Mouse (Mus musculus): ENCODE measurements around the gene Ush2a. TPM values are rescaled to one million over a fixed set of nuclear protein-coding genes. Genes with fewer than 3 reads are reported as not detected.

Gene Ush2a
- total and polyA plus RNA-seq, 3 experiments: 0.11 TPM; not detected in 2

DNA sequence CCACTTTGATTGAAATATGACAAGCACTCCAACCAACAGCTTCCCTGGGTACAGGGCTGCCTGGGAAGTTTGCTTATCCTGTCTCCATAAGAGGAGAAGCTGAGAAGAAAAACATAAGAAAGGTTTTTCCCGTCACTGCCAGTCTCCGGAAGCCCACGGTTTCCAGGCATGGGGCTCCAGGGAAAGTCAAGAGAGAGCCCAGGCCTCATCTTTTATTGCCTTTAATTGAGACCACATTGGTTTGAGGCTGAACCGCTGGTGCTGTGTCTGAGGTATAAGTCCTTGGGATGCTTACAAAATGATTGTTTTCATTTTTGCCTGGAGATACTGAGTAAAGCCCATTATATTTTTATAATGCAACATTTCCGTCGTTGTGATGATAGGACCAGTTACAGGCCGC lies 511.8 kb downstream of the Ush2a start:
- no peak overlapping the region for H3K4me3 ChIP-seq (ENCODE audit: low read depth, low read length)
- TF ChIP-seq POLR2AphosphoS5 (IDR thresholded peaks at IDR 0.05; ENCODE audit: insufficient replicate concordance, low read depth, low read length) (no peak), TAL1 (conservative IDR thresholded peaks at IDR 0.05; ENCODE audit: low read depth, low read length) (no peak), CTCF (IDR thresholded peaks at IDR 0.05; ENCODE audit: low read depth, low read length) (no peak), GATA2 (IDR thresholded peaks at IDR 0.05; ENCODE audit: borderline replicate concordance, low read depth, low read length) (no peak), GATA1 (IDR thresholded peaks at IDR 0.05; ENCODE audit: borderline replicate concordance, low read length) (no peak)
- H3K27me3 ChIP-seq (ENCODE audit: insufficient read depth, low read length): no peaks in the 10 kb centered on the region
- no peak for ATAC-seq (ENCODE audit: extremely low read depth, insufficient number of reproducible peaks, low FRiP score, poor library complexity, severe bottlenecking)
- no peaks in the 10 kb centered on the region for H3K4me1 ChIP-seq (ENCODE audit: insufficient read depth, low read depth, low read length)
- peaks cover 62% of the 10 kb centered on the region for H3K9me3 ChIP-seq (replicated peaks)
- DNase-seq (ENCODE audit: low spot score): no peak
- H3K36me3 ChIP-seq (replicated peaks): no peaks in the 10 kb centered on the region

- Histone ChIP-seq H3K27me3 (ENCODE audit: insufficient read depth, low read length) (no peaks in the 10 kb centered on the region), H3K4me3 (ENCODE audit: low read depth, low read length) (no peak overlapping the region), H3K9me3 (replicated peaks) (peaks cover 69% of the 10 kb centered on the region), H3K4me1 (ENCODE audit: insufficient read depth, low read depth, low read length) (no peaks in the 10 kb centered on the region), H3K36me3 (replicated peaks) (no peaks in the 10 kb centered on the region)
- ATAC-seq (ENCODE audit: extremely low read depth, insufficient number of reproducible peaks, low FRiP score, poor library complexity, severe bottlenecking) (no peak), DNase-seq (ENCODE audit: low spot score) (no peak)
- TF ChIP-seq GATA1 (IDR thresholded peaks at IDR 0.05; ENCODE audit: borderline replicate concordance, low read length) (no peak), GATA2 (IDR thresholded peaks at IDR 0.05; ENCODE audit: borderline replicate concordance, low read depth, low read length) (no peak), TAL1 (conservative IDR thresholded peaks at IDR 0.05; ENCODE audit: low read depth, low read length) (no peak), POLR2AphosphoS5 (IDR thresholded peaks at IDR 0.05; ENCODE audit: insufficient replicate concordance, low read depth, low read length) (no peak), CTCF (IDR thresholded peaks at IDR 0.05; ENCODE audit: low read depth, low read length) (no peak)
These were observed 515.8 kb downstream of the Ush2a start for GRCm38 (mm10) chr1:188777556-188778161.

DNA sequence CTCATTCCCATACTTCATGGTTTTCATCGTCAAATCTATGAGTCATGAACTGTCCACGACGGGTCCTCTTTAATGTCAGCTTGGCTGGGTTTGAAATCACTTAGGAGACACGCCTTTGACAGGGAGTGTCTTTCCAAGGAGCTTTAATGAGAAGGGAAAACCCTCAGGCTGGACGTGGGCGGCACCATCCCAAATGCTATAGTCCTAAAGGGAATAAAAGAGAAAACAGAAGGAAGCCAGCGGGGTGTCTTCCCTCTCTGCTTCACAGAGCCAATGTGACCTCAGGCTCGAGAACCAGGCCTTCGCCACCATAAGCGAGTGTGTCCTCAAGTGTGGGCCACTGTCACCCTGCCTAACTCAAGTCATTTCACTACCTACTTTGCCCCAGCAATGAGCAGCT lies 523.2 kb downstream of the Ush2a start:
- no peaks in the 10 kb centered on the region for H3K4me1 ChIP-seq (ENCODE audit: insufficient read depth, low read depth, low read length)
- TF ChIP-seq GATA1 (IDR thresholded peaks at IDR 0.05; ENCODE audit: borderline replicate concordance, low read length) (no peak), CTCF (IDR thresholded peaks at IDR 0.05; ENCODE audit: low read depth, low read length) (no peak), GATA2 (IDR thresholded peaks at IDR 0.05; ENCODE audit: borderline replicate concordance, low read depth, low read length) (no peak), POLR2AphosphoS5 (IDR thresholded peaks at IDR 0.05; ENCODE audit: insufficient replicate concordance, low read depth, low read length) (no peak), TAL1 (conservative IDR thresholded peaks at IDR 0.05; ENCODE audit: low read depth, low read length) (no peak)
- no peaks in the 10 kb centered on the region for H3K27me3 ChIP-seq (ENCODE audit: insufficient read depth, low read length)
- ATAC-seq (ENCODE audit: extremely low read depth, insufficient number of reproducible peaks, low FRiP score, poor library complexity, severe bottlenecking) (no peak), DNase-seq (ENCODE audit: low spot score) (no peak)
- H3K36me3 ChIP-seq (replicated peaks): no peaks in the 10 kb centered on the region
- no peak overlapping the region for H3K4me3 ChIP-seq (ENCODE audit: low read depth, low read length)
- H3K9me3 ChIP-seq (replicated peaks): peaks cover 47% of the 10 kb centered on the region

- Histone ChIP-seq H3K9me3 (replicated peaks) (peaks cover 37% of the 10 kb centered on the region), H3K36me3 (replicated peaks) (no peaks in the 10 kb centered on the region), H3K27me3 (ENCODE audit: insufficient read depth, low read length) (no peaks in the 10 kb centered on the region), H3K4me3 (ENCODE audit: low read depth, low read length) (no peak overlapping the region), H3K4me1 (ENCODE audit: insufficient read depth, low read depth, low read length) (no peaks in the 10 kb centered on the region)
- TF ChIP-seq CTCF (IDR thresholded peaks at IDR 0.05; ENCODE audit: low read depth, low read length) (no peak), POLR2AphosphoS5 (IDR thresholded peaks at IDR 0.05; ENCODE audit: insufficient replicate concordance, low read depth, low read length) (no peak), GATA2 (IDR thresholded peaks at IDR 0.05; ENCODE audit: borderline replicate concordance, low read depth, low read length) (no peak), GATA1 (IDR thresholded peaks at IDR 0.05; ENCODE audit: borderline replicate concordance, low read length) (no peak), TAL1 (conservative IDR thresholded peaks at IDR 0.05; ENCODE audit: low read depth, low read length) (no peak)
- no peak for DNase-seq (ENCODE audit: low spot score)
- no peak for ATAC-seq (ENCODE audit: extremely low read depth, insufficient number of reproducible peaks, low FRiP score, poor library complexity, severe bottlenecking)
These were observed 543.2 kb downstream of the Ush2a start for GRCm38 (mm10) chr1:188805069-188805468.

DNA sequence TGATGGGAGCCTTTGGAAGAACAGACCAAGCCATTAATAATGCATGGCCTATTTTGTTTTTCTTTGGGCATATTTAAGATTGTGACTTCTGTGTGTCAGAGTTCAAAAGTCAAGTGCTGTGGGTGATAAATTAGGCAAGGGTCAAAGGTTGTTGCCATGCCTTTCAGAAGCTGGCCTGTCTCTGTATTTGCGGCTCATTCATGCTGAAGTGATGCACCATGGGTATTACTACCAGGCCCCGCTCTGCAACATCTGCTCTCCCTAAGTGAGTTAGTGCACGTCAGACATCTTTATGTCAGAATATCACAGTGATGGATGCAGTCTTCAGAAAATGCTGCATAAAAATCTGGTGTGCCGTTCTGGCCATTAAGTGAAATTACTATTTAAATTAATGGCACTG lies 544.0 kb downstream of the Ush2a start:
- Histone ChIP-seq H3K4me1 (ENCODE audit: insufficient read depth, low read depth, low read length) (no peaks in the 10 kb centered on the region), H3K9me3 (replicated peaks) (peaks cover 44% of the 10 kb centered on the region), H3K4me3 (ENCODE audit: low read depth, low read length) (no peak overlapping the region), H3K27me3 (ENCODE audit: insufficient read depth, low read length) (no peaks in the 10 kb centered on the region), H3K36me3 (replicated peaks) (no peaks in the 10 kb centered on the region)
- ATAC-seq (ENCODE audit: extremely low read depth, insufficient number of reproducible peaks, low FRiP score, poor library complexity, severe bottlenecking): no peak
- no peak for DNase-seq (ENCODE audit: low spot score)
- TF ChIP-seq GATA1 (IDR thresholded peaks at IDR 0.05; ENCODE audit: borderline replicate concordance, low read length) (no peak), POLR2AphosphoS5 (IDR thresholded peaks at IDR 0.05; ENCODE audit: insufficient replicate concordance, low read depth, low read length) (no peak), CTCF (IDR thresholded peaks at IDR 0.05; ENCODE audit: low read depth, low read length) (no peak), GATA2 (IDR thresholded peaks at IDR 0.05; ENCODE audit: borderline replicate concordance, low read depth, low read length) (no peak), TAL1 (conservative IDR thresholded peaks at IDR 0.05; ENCODE audit: low read depth, low read length) (no peak)

- Histone ChIP-seq H3K9me3 (replicated peaks) (peaks cover 44% of the 10 kb centered on the region), H3K4me3 (ENCODE audit: low read depth, low read length) (no peak overlapping the region), H3K4me1 (ENCODE audit: insufficient read depth, low read depth, low read length) (no peaks in the 10 kb centered on the region), H3K36me3 (replicated peaks) (no peaks in the 10 kb centered on the region), H3K27me3 (ENCODE audit: insufficient read depth, low read length) (no peaks in the 10 kb centered on the region)
- DNase-seq (ENCODE audit: low spot score): no peak
- ATAC-seq (ENCODE audit: extremely low read depth, insufficient number of reproducible peaks, low FRiP score, poor library complexity, severe bottlenecking): no peak
- TF ChIP-seq TAL1 (conservative IDR thresholded peaks at IDR 0.05; ENCODE audit: low read depth, low read length): no peak
- no peak for TF ChIP-seq CTCF (IDR thresholded peaks at IDR 0.05; ENCODE audit: low read depth, low read length)
- TF ChIP-seq GATA2 (IDR thresholded peaks at IDR 0.05; ENCODE audit: borderline replicate concordance, low read depth, low read length): no peak
- TF ChIP-seq GATA1 (IDR thresholded peaks at IDR 0.05; ENCODE audit: borderline replicate concordance, low read length): no peak
- TF ChIP-seq POLR2AphosphoS5 (IDR thresholded peaks at IDR 0.05; ENCODE audit: insufficient replicate concordance, low read depth, low read length): no peak
These were observed 548.8 kb downstream of the Ush2a start for GRCm38 (mm10) chr1:188810631-188811030.
